Mouse (Mus musculus): ENCODE data around the gene Tril. TPM values are rescaled to one million over a fixed set of nuclear protein-coding genes. Genes with fewer than 3 reads are reported as not detected.

Tril gene
- polyA plus RNA-seq, 1 experiment = 45.2 TPM

DNA sequence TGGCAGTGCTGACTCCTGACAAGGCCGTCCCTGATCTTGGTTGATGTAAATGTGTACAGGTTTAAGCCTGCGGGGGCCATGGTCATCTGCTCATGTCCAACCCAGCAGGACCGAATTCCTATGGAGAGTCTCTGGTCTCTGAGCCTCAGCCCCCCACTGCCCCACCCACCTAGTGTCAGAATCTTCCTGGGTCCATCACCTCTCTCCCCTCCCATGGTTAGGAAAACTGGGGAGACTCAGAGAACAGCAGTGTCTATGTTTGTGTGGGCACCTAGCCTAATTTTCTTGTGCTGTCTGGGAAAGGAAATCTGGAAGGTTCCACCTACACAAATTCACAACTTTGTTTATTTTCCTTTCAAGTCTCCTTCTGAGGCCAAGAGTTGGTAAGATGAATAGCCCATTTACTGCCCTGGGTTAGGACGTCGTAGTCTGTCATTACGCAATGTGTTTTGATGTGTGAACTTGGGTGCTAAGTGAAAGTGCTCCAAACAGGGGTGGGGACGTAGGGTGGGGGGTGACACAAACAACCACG, 42.1 kb downstream of the Tril start:
- 83% methylated on average over 8 of the region's 8 CpGs for WGBS
- H3K4me3 ChIP-seq (replicated peaks; ENCODE audit: insufficient read depth, low read depth, low read length) = no peak overlapping the region
- DNase-seq = no peak

DNA sequence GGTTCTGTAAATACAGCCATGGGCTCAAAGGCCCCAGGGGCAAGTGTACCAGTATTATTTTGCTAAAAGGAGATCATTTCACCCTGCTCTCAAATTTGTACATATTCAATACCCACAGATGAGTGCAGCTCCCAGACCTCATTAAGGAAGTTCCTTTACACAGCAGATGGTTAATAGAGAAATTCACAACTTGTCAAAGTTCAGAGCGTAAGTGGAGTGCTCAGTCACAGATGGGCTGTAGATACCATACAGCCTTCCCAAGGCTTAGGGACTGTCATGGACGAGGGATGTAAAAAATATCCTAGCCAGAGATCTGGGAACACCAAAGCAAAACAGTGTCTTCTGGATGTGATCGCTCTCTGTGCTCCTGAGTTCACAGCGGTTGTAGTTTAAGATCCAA, 52.4 kb downstream of the Tril start:
- Histone ChIP-seq H3K27ac (ENCODE audit: insufficient read depth, low read length) (no peak overlapping the region), H3K4me1 (ENCODE audit: control insufficient read depth, insufficient read depth, low read length) (no peaks in the 10 kb centered on the region), H3K27me3 (ENCODE audit: control insufficient read depth, insufficient read depth, low read length) (no peaks in the 10 kb centered on the region), H3K4me3 (replicated peaks; ENCODE audit: insufficient read depth, low read depth, low read length) (no peak overlapping the region)
- TF ChIP-seq POLR2A (IDR thresholded peaks at IDR 0.05; ENCODE audit: borderline replicate concordance, insufficient read depth, low read length) (no peak), CTCF (IDR thresholded peaks at IDR 0.05; ENCODE audit: borderline replicate concordance, insufficient read depth, low read depth, low read length) (no peak)
- 79% methylated on average over 4 of the region's 4 CpGs for WGBS
- no peak for DNase-seq

More for the DNA sequence above, 42.1 kb downstream of the Tril start:
- no peak for TF ChIP-seq POLR2A (IDR thresholded peaks at IDR 0.05; ENCODE audit: borderline replicate concordance, insufficient read depth, low read length)
- no peak for TF ChIP-seq CTCF (IDR thresholded peaks at IDR 0.05; ENCODE audit: borderline replicate concordance, insufficient read depth, low read depth, low read length)
- Histone ChIP-seq H3K27me3 (ENCODE audit: control insufficient read depth, insufficient read depth, low read length) (no peaks in the 10 kb centered on the region), H3K27ac (ENCODE audit: insufficient read depth, low read length) (no peak overlapping the region), H3K4me1 (ENCODE audit: control insufficient read depth, insufficient read depth, low read length) (no peaks in the 10 kb centered on the region)

DNA sequence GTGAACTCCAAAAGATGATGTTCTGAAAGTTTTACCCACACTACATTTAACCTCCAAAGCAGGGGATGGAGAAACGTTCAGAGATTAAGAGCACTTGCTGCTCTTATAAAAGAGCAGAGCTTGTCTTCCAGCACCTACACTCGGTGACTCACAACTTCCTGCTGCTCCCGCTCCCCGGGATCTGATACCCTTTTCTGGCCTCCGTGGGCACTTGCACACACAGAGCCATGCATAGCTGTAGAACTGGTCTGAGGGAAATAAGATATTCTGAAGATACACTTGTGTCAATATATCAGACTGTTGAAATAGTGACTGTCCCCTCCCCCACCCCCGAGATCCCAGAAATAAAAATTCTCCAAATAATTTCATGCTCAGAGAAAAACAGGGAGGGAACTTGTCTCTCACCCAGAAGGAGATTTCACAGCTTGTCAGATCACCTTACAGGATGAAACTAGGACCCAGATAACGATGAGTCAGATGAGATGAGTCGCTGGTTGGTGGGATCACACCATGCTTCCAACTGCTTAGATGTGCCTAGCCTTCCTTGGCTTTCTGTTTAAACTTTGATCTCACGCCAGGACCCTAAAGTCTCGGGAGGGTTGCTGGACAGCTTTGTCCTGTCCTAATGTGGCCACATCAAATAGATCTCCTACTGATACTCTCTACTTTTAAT, 54.3 kb downstream of the Tril start:
- WGBS = 54% methylated on average over 10 of the region's 10 CpGs
- no peak for TF ChIP-seq CTCF (IDR thresholded peaks at IDR 0.05; ENCODE audit: borderline replicate concordance, insufficient read depth, low read depth, low read length)
- no peak for TF ChIP-seq POLR2A (IDR thresholded peaks at IDR 0.05; ENCODE audit: borderline replicate concordance, insufficient read depth, low read length)
- no peak for DNase-seq

DNA sequence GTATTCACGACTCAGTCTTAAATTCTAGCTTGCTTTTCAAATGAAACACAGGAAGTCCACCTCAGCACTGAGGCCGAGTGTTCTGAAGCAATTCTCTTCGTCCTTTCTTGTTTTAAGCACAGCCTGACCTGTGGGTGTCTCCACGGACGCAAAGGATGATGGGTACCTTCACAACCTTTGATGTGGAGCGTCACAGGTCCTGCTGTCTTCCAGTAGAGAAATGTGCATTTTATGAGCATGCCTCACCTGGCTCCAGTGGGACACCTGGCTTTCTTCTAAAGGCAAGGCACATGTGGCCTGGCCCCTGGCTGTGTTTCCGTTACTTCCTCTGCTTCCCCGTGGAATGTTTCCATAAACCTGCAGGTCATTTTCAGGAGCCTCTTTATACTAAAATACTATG, 54.9 kb downstream of the Tril start:
- WGBS = 85% methylated on average over 8 of the region's 8 CpGs
- H3K27ac ChIP-seq (ENCODE audit: insufficient read depth, low read length) = no peak overlapping the region
- TF ChIP-seq CTCF (IDR thresholded peaks at IDR 0.05; ENCODE audit: borderline replicate concordance, insufficient read depth, low read depth, low read length) = no peak
- TF ChIP-seq POLR2A (IDR thresholded peaks at IDR 0.05; ENCODE audit: borderline replicate concordance, insufficient read depth, low read length) = no peak
- H3K4me3 ChIP-seq (replicated peaks; ENCODE audit: insufficient read depth, low read depth, low read length) = no peak overlapping the region
- DNase-seq = no peak
- H3K27me3 ChIP-seq (ENCODE audit: control insufficient read depth, insufficient read depth, low read length) = no peaks in the 10 kb centered on the region
- no peaks in the 10 kb centered on the region; the same call in 1 of the 2 replicates for H3K4me1 ChIP-seq (ENCODE audit: control insufficient read depth, insufficient read depth, low read length)

More for the DNA sequence above, 54.3 kb downstream of the Tril start:
- Histone ChIP-seq H3K27me3 (ENCODE audit: control insufficient read depth, insufficient read depth, low read length) (no peaks in the 10 kb centered on the region), H3K4me3 (replicated peaks; ENCODE audit: insufficient read depth, low read depth, low read length) (no peak overlapping the region), H3K27ac (ENCODE audit: insufficient read depth, low read length) (no peak overlapping the region), H3K4me1 (ENCODE audit: control insufficient read depth, insufficient read depth, low read length) (no peaks in the 10 kb centered on the region; the same call in 1 of the 2 replicates)

Other genes with a start within 250 kb of the Tril start
- gene Cpvl, start 157.8 kb upstream of the Tril start, polyA plus RNA-seq (2012; rRNA removed) = 0.26 and 0.40 TPM in 2 replicates
- gene Chn2, start 218.7 kb upstream of the Tril start, polyA plus RNA-seq (2012; rRNA removed) = 574 and 684 TPM in 2 replicates